Mouse (Mus musculus) megakaryocyte, adult 5-6 weeks (primary cell): ENCODE results near the gene Kansl1l. TPM values are rescaled to one million over a fixed set of nuclear protein-coding genes. Genes with fewer than 3 reads are reported as not detected.

Experiments used
- ATAC-seq: 2 replicates; pipeline ENCODE4 v1.8.0; 2016; ENCODE audit warnings: mild to moderate bottlenecking, inconsistent platforms; ENCODE audit not compliant: poor library complexity, severe bottlenecking
- total RNA-seq, 2 experiments: library from RNA; stranded (forward) in 1 of 2; stranded (reverse) in 1 of 2; fragments of 153-499, 151-499 nt in 1 of 2; fragments of 221-1000, 200-1000 nt in 1 of 2; gene quantifications; 2 replicates each; pipeline versions ENCODE4 v1.2.3 to v1.2.4; 2015 to 2017

The Kansl1l gene
- total RNA-seq, 2 experiments from 2014 or later, result 17.9 to 24.6 TPM

GRCm38 (mm10) chr1:66820241-66820640 is 2.9 kb upstream of the Kansl1l start:
- ATAC-seq, result no peak

- no peak; the same call in 1 of the 2 replicates for ATAC-seq
These were observed 528 bp upstream of the Kansl1l start for GRCm38 (mm10) chr1:66817865-66818315.

GRCm38 (mm10) chr1:66816837-66817452 is 417 bp downstream of the Kansl1l start:
- ATAC-seq, result peak; percentile 43

GRCm38 (mm10) chr1:66815941-66816777 is 1.2 kb downstream of the Kansl1l start:
- ATAC-seq, result peak; percentile 49

GRCm38 (mm10) chr1:66814756-66815155 is 2.6 kb downstream of the Kansl1l start:
- no peak for ATAC-seq

GRCm38 (mm10) chr1:66813191-66813590 is 4.2 kb downstream of the Kansl1l start:
- ATAC-seq, result no peak

- ATAC-seq, result no peak
These were observed 10.5 kb downstream of the Kansl1l start for GRCm38 (mm10) chr1:66806821-66807220.

- ATAC-seq, result no peak
These were observed 12.0 kb downstream of the Kansl1l start for GRCm38 (mm10) chr1:66805408-66805807.

- ATAC-seq, result no peak
These were observed 12.7 kb downstream of the Kansl1l start for GRCm38 (mm10) chr1:66804710-66805109.

- no peak for ATAC-seq
These were observed 19.4 kb downstream of the Kansl1l start for GRCm38 (mm10) chr1:66797962-66798361.

- no peak for ATAC-seq
These were observed 24.4 kb downstream of the Kansl1l start for GRCm38 (mm10) chr1:66792838-66793466.

GRCm38 (mm10) chr1:66782296-66782695 is 35.1 kb downstream of the Kansl1l start:
- no peak for ATAC-seq

GRCm38 (mm10) chr1:66781027-66781426 is 36.3 kb downstream of the Kansl1l start:
- peak; percentile 59 for ATAC-seq

- peak; percentile 64 for ATAC-seq
These were observed 38.6 kb downstream of the Kansl1l start for GRCm38 (mm10) chr1:66778798-66779197.

GRCm38 (mm10) chr1:66777878-66778277 is 39.5 kb downstream of the Kansl1l start:
- ATAC-seq, result no peak

GRCm38 (mm10) chr1:66768764-66769163 is 48.6 kb downstream of the Kansl1l start:
- no peak for ATAC-seq

- ATAC-seq, result peak; percentile 30; the same call in 1 of the 2 replicates
These were observed 86.8 kb downstream of the Kansl1l start for GRCm38 (mm10) chr1:66730581-66730980.

- peak; percentile 87 for ATAC-seq
These were observed 104.5 kb downstream of the Kansl1l start for GRCm38 (mm10) chr1:66712859-66713258.

- no peak for ATAC-seq
These were observed 112.8 kb downstream of the Kansl1l start for GRCm38 (mm10) chr1:66704523-66704922.

- ATAC-seq, result no peak
These were observed 114.6 kb downstream of the Kansl1l start for GRCm38 (mm10) chr1:66702623-66703345.

GRCm38 (mm10) chr1:66701576-66701940 is 115.8 kb downstream of the Kansl1l start:
- 0 out of 2 replicates have a peak, but pooled peaks have one; percentile 14 for ATAC-seq
